In the genomic region with DNA sequence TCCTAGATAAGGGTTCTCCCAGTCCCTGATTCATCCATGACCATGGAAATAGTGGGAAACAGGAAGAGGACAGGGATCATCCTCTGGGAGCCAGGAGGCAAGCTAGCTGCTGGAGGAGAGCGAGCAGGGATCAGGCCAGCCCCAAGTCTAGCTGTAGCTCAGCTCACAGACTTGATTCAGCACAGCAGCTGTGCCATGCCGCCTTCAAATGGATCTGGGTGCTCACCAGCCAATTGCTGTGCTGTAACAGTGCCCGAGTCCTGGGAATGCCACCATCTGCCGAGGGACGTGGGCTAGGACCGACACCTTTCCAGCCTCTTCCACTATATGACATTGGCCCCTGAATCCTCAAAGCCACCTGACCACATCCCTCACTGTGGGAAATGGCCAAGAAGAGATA, we compare ENCODE assay signal across 21 mouse cellular contexts. TPM values are rescaled to one million over a fixed set of nuclear protein-coding genes. Genes with fewer than 3 reads are reported as not detected.
DNase-seq lines count a peak whose midpoint lies in the region; ATAC-seq and TF ChIP-seq lines count a peak whose summit lies in the region.
"Had no signal": no experiment of that assay in that cellular context is flagged by ENCODE, and none has a peak within 500 bp of the region (broad histone marks: within the 10 kb centered on the region; RNA-seq: fewer than 3 reads in every experiment).

No protein-coding gene starts in this region.

- no peak; the same call in 1 of the 2 replicates for ATAC-seq in forebrain, embryonic 13.5 days
- ATAC-seq in heart, postnatal 0 days (ENCODE audit: insufficient read depth, low read depth) = no peak
- no peak for ATAC-seq in lung, embryonic 15.5 days (ENCODE audit: borderline replicate concordance, extremely low read depth, low FRiP score, low TSS enrichment)
- ATAC-seq: hindbrain, postnatal 0 days had no signal

- H3K9ac ChIP-seq in forebrain, embryonic 13.5 days = no peak overlapping the region
- H3K9ac ChIP-seq in heart, postnatal 0 days (replicated peaks; ENCODE audit: low read depth, low read length) = no peak overlapping the region
- H3K9ac ChIP-seq in lung, embryonic 15.5 days = no peak overlapping the region
- H3K9ac ChIP-seq: limb, embryonic 15.5 days; lung, embryonic 14.5 days; neural tube, embryonic 13.5 days had no signal

- TF ChIP-seq EP300 in heart, postnatal 0 days (IDR thresholded peaks at IDR 0.05; ENCODE audit: low read depth) = no peak

- no peak overlapping the region for H3K4me3 ChIP-seq in forebrain, embryonic 10.5 days
- no peak overlapping the region for H3K4me3 ChIP-seq in forebrain, embryonic 13.5 days
- H3K4me3 ChIP-seq in heart, postnatal 0 days (ENCODE audit: low read depth, low read length) = no peak overlapping the region
- H3K4me3 ChIP-seq in lung, embryonic 15.5 days = no peak overlapping the region
- H3K4me3 ChIP-seq: limb, embryonic 15.5 days; neural tube, embryonic 13.5 days had no signal

- no peak for DNase-seq in forebrain, embryonic 10.5 days (ENCODE audit: extremely low spot score, low spot score)
- DNase-seq in heart, postnatal 0 days (ENCODE audit: low spot score) = no peak
- DNase-seq in heart, adult 18-20 months = no peak
- DNase-seq in lung, adult 18-20 months = no peak
- peak; percentile 65 to 72 for DNase-seq in right cerebral cortex, postnatal 10 days (ENCODE audit: low spot score in 2 of 2)
- DNase-seq in urinary bladder, postnatal 25 days (ENCODE audit: low spot score) = no peak
- DNase-seq: B cell, adult 2 months; gastrocnemius, postnatal 10 days; lung, embryonic 14.5 days; thymus, adult 18-20 months had no signal

- no peaks in the 10 kb centered on the region for H3K9me3 ChIP-seq in forebrain, embryonic 10.5 days
- no peaks in the 10 kb centered on the region for H3K9me3 ChIP-seq in forebrain, embryonic 13.5 days (replicated peaks)
- H3K9me3 ChIP-seq in heart, postnatal 0 days (replicated peaks; ENCODE audit: control insufficient read depth, low read length) = no peaks in the 10 kb centered on the region
- no peaks in the 10 kb centered on the region for H3K9me3 ChIP-seq in lung, embryonic 15.5 days
- H3K9me3 ChIP-seq: limb, embryonic 15.5 days; neural tube, embryonic 13.5 days had no signal

- 92% methylated on average over 6 of the region's 6 CpGs for WGBS in forebrain, embryonic 10.5 days
- 91% methylated on average over 6 of the region's 6 CpGs for WGBS in forebrain, embryonic 13.5 days
- 88% methylated on average over 6 of the region's 6 CpGs for WGBS in heart, postnatal 0 days
- 87% methylated on average over 6 of the region's 6 CpGs for WGBS in lung, embryonic 15.5 days

- H3K27me3 ChIP-seq in forebrain, embryonic 10.5 days (ENCODE audit: poor library complexity, severe bottlenecking) = no peaks in the 10 kb centered on the region
- H3K27me3 ChIP-seq in forebrain, embryonic 13.5 days = no peaks in the 10 kb centered on the region
- H3K27me3 ChIP-seq in heart, postnatal 0 days (ENCODE audit: control insufficient read depth, insufficient read depth, low read length) = no peaks in the 10 kb centered on the region; the same call in 1 of the 2 replicates
- H3K27me3 ChIP-seq in lung, embryonic 15.5 days = no peaks in the 10 kb centered on the region
- H3K27me3 ChIP-seq: limb, embryonic 15.5 days; neural tube, embryonic 13.5 days had no signal

- peaks cover 10% of the 10 kb centered on the region for H3K36me3 ChIP-seq in forebrain, embryonic 10.5 days (replicated peaks)
- peaks cover under 1% of the 10 kb centered on the region; the same call in 1 of the 2 replicates for H3K36me3 ChIP-seq in forebrain, embryonic 13.5 days (ENCODE audit: poor library complexity, severe bottlenecking)
- H3K36me3 ChIP-seq in heart, postnatal 0 days (replicated peaks; ENCODE audit: control insufficient read depth, insufficient read depth, low read length) = no peaks in the 10 kb centered on the region
- no peaks in the 10 kb centered on the region for H3K36me3 ChIP-seq in lung, embryonic 15.5 days
- H3K36me3 ChIP-seq: limb, embryonic 15.5 days; neural tube, embryonic 13.5 days had no signal

- TF ChIP-seq CTCF in heart, postnatal 0 days (IDR thresholded peaks at IDR 0.05; ENCODE audit: low read depth) = no peak

- peaks cover 26% of the 10 kb centered on the region for H3K4me1 ChIP-seq in forebrain, embryonic 10.5 days
- H3K4me1 ChIP-seq in forebrain, embryonic 13.5 days = peaks cover 7% of the 10 kb centered on the region; the same call in 1 of the 2 replicates
- H3K4me1 ChIP-seq in heart, postnatal 0 days (ENCODE audit: control insufficient read depth, insufficient read depth) = peaks cover 9% of the 10 kb centered on the region
- peaks cover 5% of the 10 kb centered on the region; the same call in 1 of the 2 replicates for H3K4me1 ChIP-seq in lung, embryonic 15.5 days

- H3K4me2 ChIP-seq in forebrain, embryonic 13.5 days = no peak overlapping the region
- no peak overlapping the region for H3K4me2 ChIP-seq in heart, postnatal 0 days (ENCODE audit: low read depth, low read length)
- H3K4me2 ChIP-seq in lung, embryonic 15.5 days = no peak overlapping the region
- H3K4me2 ChIP-seq: limb, embryonic 15.5 days; lung, embryonic 14.5 days; neural tube, embryonic 13.5 days had no signal

- H3K27ac ChIP-seq in forebrain, embryonic 10.5 days = 0 out of 2 replicates have a peak overlapping the region, but pooled peaks have one; percentile 48
- H3K27ac ChIP-seq in forebrain, embryonic 13.5 days = no peak overlapping the region
- peak overlapping the region; percentile 91 for H3K27ac ChIP-seq in heart, postnatal 0 days (ENCODE audit: low read depth)
- 0 out of 2 replicates have a peak overlapping the region, but pooled peaks have one; percentile 81 for H3K27ac ChIP-seq in lung, embryonic 15.5 days
- H3K27ac ChIP-seq: hindbrain, postnatal 0 days; neural tube, embryonic 13.5 days had no signal

RNA-seq across cellular contexts. Expression of gene 2900026A02Rik, which starts 25.1 kb away (rescaled TPM):
- polyA plus RNA-seq in forebrain, embryonic 10.5 days (2016; fragmentation: Nextera tagmentation; extraction: Ambion mirVana) = 4.4 and 4.5 TPM in 2 replicates
- polyA plus RNA-seq in forebrain, embryonic 13.5 days (2015; fragmentation: Nextera tagmentation; extraction: Ambion mirVana) = 4.3 and 5.1 TPM in 2 replicates
- 17.0 and 18.9 TPM in 2 replicates for total RNA-seq in heart, postnatal 0 days (2014; rRNA removed; ENCODE audit: low replicate concordance)
- 8.1 and 10.2 TPM in 2 replicates for polyA plus RNA-seq in heart, postnatal 0 days (2015; fragmentation: Nextera tagmentation; extraction: Ambion mirVana)
- 10 to 100 TPM; 19.2 to 21.1 TPM for total RNA-seq in heart, adult 18-20 months (2021)
- 10.8 and 11.9 TPM in 2 replicates for polyA plus RNA-seq in lung, embryonic 15.5 days (2015; fragmentation: Nextera tagmentation; extraction: Ambion mirVana)

RNA-seq across cellular contexts. Expression of gene Tmem211, which starts 30.8 kb away (rescaled TPM):
- polyA plus RNA-seq in forebrain, embryonic 10.5 days (2016; fragmentation: Nextera tagmentation; extraction: Ambion mirVana) = 0.22 and 0.67 TPM in 2 replicates
- polyA plus RNA-seq in forebrain, embryonic 13.5 days (2015; fragmentation: Nextera tagmentation; extraction: Ambion mirVana) = not detected in 2 replicates
- not detected in 2 replicates for total RNA-seq in heart, postnatal 0 days (2014; rRNA removed; ENCODE audit: low replicate concordance)
- polyA plus RNA-seq in heart, postnatal 0 days (2015; fragmentation: Nextera tagmentation; extraction: Ambion mirVana) = not detected in 2 replicates
- not detected for total RNA-seq in heart, adult 18-20 months (2021)
- polyA plus RNA-seq in lung, embryonic 15.5 days (2015; fragmentation: Nextera tagmentation; extraction: Ambion mirVana) = not detected in 2 replicates
- total RNA-seq: adrenal gland, adult 18-20 months; common myeloid progenitor, adult 5-6 weeks; gastrocnemius, postnatal 10 days; layer of hippocampus, postnatal 36 days; megakaryocyte progenitor cell, adult 5-6 weeks; midbrain, postnatal 0 days had no signal
- polyA plus RNA-seq: heart, embryonic 14.5 days; lung, embryonic 14.5 days; midbrain, postnatal 0 days had no signal

Comparison
In these comparisons a context has a peak if more than half of its experiments do, and no peak if none do; other contexts are left out.
1. DNase-seq: peak in right cerebral cortex, postnatal 10 days (2 of 2); none in forebrain, embryonic 10.5 days (single experiment), heart, postnatal 0 days (single experiment), heart, adult 18-20 months (0 of 2), lung, adult 18-20 months (0 of 2) and urinary bladder, postnatal 25 days (single experiment).